Mouse (Mus musculus) forebrain, embryonic 14.5 days (tissue): Measurements from ENCODE around the gene Asgr1. TPM values are rescaled to one million over a fixed set of nuclear protein-coding genes. Genes with fewer than 3 reads are reported as not detected.

ENCODE experiments used
- ATAC-seq: fragments of 200-750 bp; cut with Nextera tagmentation; 2 replicates; pipeline ENCODE4 v1.8.0; 2017; ENCODE audit warnings: mild to moderate bottlenecking, moderate library complexity
- DNase-seq: peaks from one replicate; pipeline ENCODE4 v3.0.0-alpha.2; 2015; ENCODE audit warnings: low spot score
- H3K27ac ChIP-seq: fragments of 300-500 bp; sonication (generic); 2 replicates; pipeline ENCODE4 v1.5.1; 2014; ENCODE audit warnings: low read depth, mild to moderate bottlenecking, control low read depth, low read length, moderate library complexity
- H3K27me3 ChIP-seq: fragments of 300-500 bp; sonication (generic); replicated peaks from 2 replicates; pipeline ENCODE4 v1.6.1; 2014; ENCODE audit warnings: low read length, control low read depth, mixed read lengths; ENCODE audit not compliant: control insufficient read depth, insufficient read depth
- H3K36me3 ChIP-seq: fragments of 300-500 bp; sonication (generic); 2 replicates; pipeline ENCODE4 v1.6.1; 2014; ENCODE audit warnings: low read length, control low read depth; ENCODE audit not compliant: control insufficient read depth, insufficient read depth
- H3K4me1 ChIP-seq: fragments of 300-500 bp; sonication (generic); 2 replicates; pipeline ENCODE4 v1.6.1; 2014; ENCODE audit warnings: antibody characterized with exemption, low read length, control low read depth; ENCODE audit not compliant: control insufficient read depth, insufficient read depth
- H3K4me2 ChIP-seq: fragments of 300-500 bp; sonication (generic); 2 replicates; pipeline ENCODE4 v1.6.1; 2014; ENCODE audit warnings: mild to moderate bottlenecking, control low read depth, low read length
- H3K4me3 ChIP-seq: fragments of 300-500 bp; sonication (generic); 2 replicates; pipeline ENCODE4 v1.5.1; 2014; ENCODE audit warnings: low read depth, low read length, control low read depth
- H3K9ac ChIP-seq: fragments of 300-500 bp; sonication (generic); 2 replicates; pipeline ENCODE4 v1.6.1; 2014; ENCODE audit warnings: mild to moderate bottlenecking, low read length, control low read depth, moderate library complexity
- H3K9me3 ChIP-seq: fragments of 300-500 bp; sonication (generic); replicated peaks from 2 replicates; pipeline ENCODE4 v1.6.1; 2016; ENCODE audit warnings: low read length, control low read depth, mixed read lengths; ENCODE audit not compliant: control insufficient read depth
- WGBS: fragments of 180-500 bp; shearing (Covaris S2); extraction: QIAGEN DNeasy Blood & Tissue Kit; methylation state at CpG from one replicate; pipeline ENCODE4 v1.1.7; 2014; 5-methylcytosine and 5-hydroxymethylcytosine counted together
- polyA plus RNA-seq: library from polyadenylated mRNA; unstranded; fragments of >200 nt; fragmentation: Nextera tagmentation; extraction: Ambion mirVana; gene quantifications from 2 replicates; pipeline ENCODE4 v1.2.1, GENCODE M21; 2014

The Asgr1 gene
- polyA plus RNA-seq, 1 experiment from 2014 or later, result 2.0 TPM

- Histone ChIP-seq H3K4me1 (peaks cover 43% of the 10 kb centered on the region), H3K4me3 (peak overlapping the region; percentile 31)
- 93% methylated on average over 28 of the region's 28 CpGs for WGBS
Measured at GRCm38 (mm10) chr11:70030651-70031320, 23.1 kb upstream of the Asgr1 start.

GRCm38 (mm10) chr11:70031321-70031670 is 22.6 kb upstream of the Asgr1 start:
- ATAC-seq (no peak), DNase-seq (no peak)
- Histone ChIP-seq H3K9ac (no peak overlapping the region), H3K36me3 (peaks cover 43% of the 10 kb centered on the region), H3K9me3 (no peaks in the 10 kb centered on the region), H3K4me1 (peaks cover 38% of the 10 kb centered on the region), H3K27me3 (no peaks in the 10 kb centered on the region), H3K27ac (no peak overlapping the region), H3K4me3 (no peak overlapping the region), H3K4me2 (no peak overlapping the region)
- 95% methylated on average over 11 of the region's 11 CpGs for WGBS

More at GRCm38 (mm10) chr11:70030651-70031320, 23.1 kb upstream of the Asgr1 start:
- no peak for ATAC-seq
- Histone ChIP-seq H3K4me2 (peak overlapping the region; percentile 59), H3K9ac (peak overlapping the region; percentile 59), H3K36me3 (peaks cover 43% of the 10 kb centered on the region), H3K27ac (peak overlapping the region; percentile 98), H3K27me3 (no peaks in the 10 kb centered on the region), H3K9me3 (no peaks in the 10 kb centered on the region)
- DNase-seq, result no peak

- Histone ChIP-seq H3K4me3 (no peak overlapping the region), H3K27ac (no peak overlapping the region), H3K36me3 (peaks cover 71% of the 10 kb centered on the region), H3K9me3 (no peaks in the 10 kb centered on the region), H3K4me2 (no peak overlapping the region), H3K4me1 (no peaks in the 10 kb centered on the region), H3K9ac (no peak overlapping the region), H3K27me3 (no peaks in the 10 kb centered on the region)
- ATAC-seq, result no peak
- no peak for DNase-seq
- 79% methylated on average over 7 of the region's 7 CpGs for WGBS
Measured at GRCm38 (mm10) chr11:70038174-70038573, 15.7 kb upstream of the Asgr1 start.

- ATAC-seq (no peak), DNase-seq (no peak)
- WGBS, result 91% methylated on average over 10 of the region's 10 CpGs
- peaks cover 71% of the 10 kb centered on the region for H3K36me3 ChIP-seq
- H3K4me3 ChIP-seq, result no peak overlapping the region
- H3K4me1 ChIP-seq, result no peaks in the 10 kb centered on the region
- H3K27ac ChIP-seq, result no peak overlapping the region
- H3K9ac ChIP-seq, result no peak overlapping the region
- no peaks in the 10 kb centered on the region for H3K27me3 ChIP-seq
- no peak overlapping the region for H3K4me2 ChIP-seq
- H3K9me3 ChIP-seq, result no peaks in the 10 kb centered on the region
Measured at GRCm38 (mm10) chr11:70039631-70040030, 14.3 kb upstream of the Asgr1 start.

- Histone ChIP-seq H3K4me3 (no peak overlapping the region), H3K9ac (no peak overlapping the region), H3K4me2 (no peak overlapping the region), H3K27ac (no peak overlapping the region), H3K4me1 (no peaks in the 10 kb centered on the region), H3K9me3 (no peaks in the 10 kb centered on the region), H3K27me3 (no peaks in the 10 kb centered on the region), H3K36me3 (peaks cover 76% of the 10 kb centered on the region)
- 92% methylated on average over 7 of the region's 7 CpGs for WGBS
- ATAC-seq (no peak), DNase-seq (no peak)
Measured at GRCm38 (mm10) chr11:70040184-70040583, 13.7 kb upstream of the Asgr1 start.

GRCm38 (mm10) chr11:70042309-70043085 is 11.4 kb upstream of the Asgr1 start:
- no peak for ATAC-seq
- Histone ChIP-seq H3K4me1 (no peaks in the 10 kb centered on the region), H3K36me3 (peaks cover 78% of the 10 kb centered on the region), H3K9me3 (no peaks in the 10 kb centered on the region), H3K9ac (no peak overlapping the region), H3K27me3 (no peaks in the 10 kb centered on the region), H3K4me2 (no peak overlapping the region), H3K27ac (no peak overlapping the region), H3K4me3 (no peak overlapping the region)
- 90% methylated on average over 23 of the region's 23 CpGs for WGBS
- DNase-seq, result no peak

- Histone ChIP-seq H3K4me1 (no peaks in the 10 kb centered on the region), H3K27ac (no peak overlapping the region), H3K27me3 (no peaks in the 10 kb centered on the region), H3K4me2 (no peak overlapping the region), H3K36me3 (peaks cover 69% of the 10 kb centered on the region), H3K4me3 (no peak overlapping the region), H3K9ac (no peak overlapping the region), H3K9me3 (no peaks in the 10 kb centered on the region)
- 86% methylated on average over 7 of the region's 7 CpGs for WGBS
- no peak for DNase-seq
- ATAC-seq, result no peak
Measured at GRCm38 (mm10) chr11:70043665-70044064, 10.2 kb upstream of the Asgr1 start.

- H3K4me3 ChIP-seq, result no peak overlapping the region
- 42% methylated on average over 9 of the region's 9 CpGs for WGBS
- no peaks in the 10 kb centered on the region for H3K4me1 ChIP-seq
- peaks cover 55% of the 10 kb centered on the region for H3K36me3 ChIP-seq
- no peak overlapping the region for H3K9ac ChIP-seq
- H3K4me2 ChIP-seq, result no peak overlapping the region
- DNase-seq, result no peak
- no peak overlapping the region for H3K27ac ChIP-seq
- no peak for ATAC-seq
- no peaks in the 10 kb centered on the region for H3K27me3 ChIP-seq
- H3K9me3 ChIP-seq, result no peaks in the 10 kb centered on the region
Measured at GRCm38 (mm10) chr11:70045435-70045834, 8.4 kb upstream of the Asgr1 start.

- DNase-seq, result no peak
- 64% methylated on average over 6 of the region's 6 CpGs for WGBS
Measured at GRCm38 (mm10) chr11:70049366-70049765, 4.5 kb upstream of the Asgr1 start.

More at GRCm38 (mm10) chr11:70049366-70049765, 4.5 kb upstream of the Asgr1 start:
- Histone ChIP-seq H3K9ac (no peak overlapping the region), H3K27ac (no peak overlapping the region), H3K36me3 (peaks cover 16% of the 10 kb centered on the region), H3K4me1 (no peaks in the 10 kb centered on the region), H3K27me3 (no peaks in the 10 kb centered on the region), H3K9me3 (no peaks in the 10 kb centered on the region), H3K4me2 (no peak overlapping the region), H3K4me3 (no peak overlapping the region)
- ATAC-seq, result 0 out of 2 replicates have a peak, but pooled peaks have one; percentile 20
